Mouse (Mus musculus) layer of hippocampus, postnatal 36 days (tissue): ENCODE measurements around the gene Apobec4. TPM values are rescaled to one million over a fixed set of nuclear protein-coding genes. Genes with fewer than 3 reads are reported as not detected.
A peak's percentile ranks its signal among the peaks of the same experiment; 100 is the strongest.

ENCODE experiments used
- DNase-seq, 2 experiments: peaks; one replicate each; pipeline ENCODE4 v3.0.0; 2022
- total RNA-seq, 2 experiments: library from RNA; stranded (reverse); gene quantifications; 2 replicates each; pipeline ENCODE4 v1.2.3; 2021

Gene Apobec4
- total RNA-seq: not detected

DNA sequence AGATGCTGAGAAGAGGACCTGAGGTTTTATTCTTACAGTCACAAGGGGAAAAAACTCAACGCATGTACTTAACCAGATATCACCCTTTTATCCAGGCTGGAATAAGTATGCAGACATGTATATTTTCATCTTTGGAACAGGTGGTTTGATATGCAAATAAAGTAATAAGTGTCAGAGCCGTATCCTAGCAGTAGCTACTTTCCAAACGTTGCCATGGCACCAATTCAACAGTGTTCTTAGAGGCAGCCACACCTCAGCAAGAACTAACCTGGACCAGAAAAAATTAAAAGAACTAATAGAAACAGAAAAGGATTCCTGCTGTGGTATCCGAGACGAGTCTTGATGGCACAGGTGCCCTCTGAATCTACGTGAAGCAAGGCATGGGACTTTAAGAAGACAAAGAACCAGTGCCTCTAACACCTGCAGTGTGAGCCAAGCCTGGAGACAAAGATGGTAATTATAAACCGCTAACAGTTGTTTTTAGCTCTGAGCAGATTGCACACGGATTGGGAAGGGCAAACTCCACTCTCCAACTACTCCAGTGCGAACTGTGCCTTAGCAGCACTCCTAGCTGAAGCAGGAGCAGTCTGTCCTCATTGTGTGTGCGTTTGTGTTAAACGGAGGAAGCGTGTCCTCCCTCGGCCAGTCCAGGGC, at the start of gene Apobec4:
TSS of gene Apobec4 (plus strand) at position 240 of the 654 bp plus-strand sequence.
- peak in 1 of 2 experiments; percentile 32 for DNase-seq

DNA sequence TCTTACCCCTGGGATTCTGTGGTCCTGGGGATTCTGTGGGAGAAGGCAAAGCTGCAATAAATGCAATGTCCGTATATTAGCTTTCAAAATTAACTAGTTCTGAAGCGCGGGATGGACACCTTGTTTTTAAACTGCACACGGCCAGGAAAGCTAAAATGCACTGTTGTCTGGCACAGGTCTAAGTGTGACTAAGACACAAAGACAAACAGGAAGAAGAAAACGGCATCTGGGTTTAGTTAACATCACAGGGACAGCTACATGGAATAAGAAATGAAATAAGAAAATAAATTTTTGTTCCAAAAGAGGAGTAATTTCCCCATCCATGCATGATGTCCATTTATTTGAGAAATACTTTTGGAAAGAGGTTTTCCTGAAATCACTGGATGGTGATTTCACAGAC, 49.3 kb upstream of the Apobec4 start:
- DNase-seq: no peak

DNA sequence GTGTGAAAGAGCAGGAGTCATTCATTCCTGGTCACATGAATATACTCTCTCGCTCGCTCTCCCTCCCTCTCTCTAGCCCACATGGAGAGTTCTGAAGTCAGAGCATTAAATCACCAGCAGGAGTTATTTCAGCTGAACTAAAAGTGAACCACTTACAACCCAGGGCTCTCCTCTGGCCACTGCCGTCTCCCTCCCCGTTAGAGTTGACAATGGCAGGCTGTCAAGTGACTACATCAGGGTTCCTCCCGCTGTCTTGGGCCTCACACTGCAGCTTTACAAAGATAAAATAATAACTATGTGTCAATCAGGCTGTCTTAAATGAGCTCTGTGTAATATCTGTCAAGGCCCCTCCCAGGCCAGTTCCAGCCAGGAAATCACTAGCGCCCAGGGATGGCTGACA, 47.4 kb upstream of the Apobec4 start:
- DNase-seq: no peak

DNA sequence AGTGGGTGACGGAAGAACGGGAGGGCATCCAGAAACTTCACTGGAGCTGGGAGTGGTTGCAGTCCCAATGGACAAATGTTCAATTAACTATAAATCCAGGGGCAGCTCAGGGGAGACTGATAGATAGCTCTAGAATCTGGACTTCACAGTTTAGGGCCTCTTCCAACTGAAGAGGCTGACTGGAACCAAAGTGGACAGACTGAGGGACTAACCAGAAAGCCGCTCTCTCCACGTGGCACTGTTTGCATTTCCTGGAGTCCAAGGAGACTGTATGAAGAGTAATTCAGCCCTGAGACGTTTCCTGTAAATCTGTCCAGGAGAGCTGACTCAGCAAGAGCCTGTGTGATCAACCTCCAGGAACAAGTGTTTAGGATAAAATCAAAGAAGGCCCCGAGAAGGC, 46.4 kb upstream of the Apobec4 start:
- no peak for DNase-seq

DNA sequence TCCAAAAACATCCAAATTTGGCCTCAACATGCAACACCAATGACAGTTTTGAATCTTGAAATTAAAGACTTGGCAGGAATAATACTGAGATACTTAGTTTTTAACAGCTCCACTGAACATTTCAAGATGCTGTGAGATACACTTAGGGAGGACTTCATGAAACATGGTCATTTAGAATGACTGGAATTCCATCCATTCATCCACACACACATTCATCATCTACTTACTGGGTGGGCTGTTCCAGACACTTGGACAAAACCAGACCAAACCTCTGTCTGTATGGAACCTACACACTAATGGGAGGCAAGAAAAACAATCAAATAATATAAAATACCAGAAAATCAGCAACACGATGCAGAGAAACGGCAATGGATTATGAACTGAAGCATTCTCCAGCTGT, 42.8 kb upstream of the Apobec4 start:
- DNase-seq: no peak

DNA sequence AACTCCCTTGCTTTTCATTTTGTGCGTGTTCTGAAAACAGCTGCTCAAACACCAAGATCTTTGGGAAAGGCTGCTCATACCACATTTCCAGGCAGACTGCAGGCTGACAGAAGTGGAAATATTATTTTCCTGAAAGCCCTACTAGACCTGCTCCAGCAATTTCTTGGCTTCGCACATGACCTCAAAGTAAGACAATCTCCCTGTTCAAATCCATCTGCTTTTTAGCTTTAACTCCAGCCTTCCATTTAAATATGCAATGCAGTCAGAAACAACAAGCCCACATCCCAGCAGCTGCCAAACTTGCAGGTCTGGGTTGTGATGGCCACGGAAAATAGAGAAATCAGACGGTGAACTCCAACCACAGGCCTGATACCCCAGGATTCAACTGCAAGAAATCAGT, 39.3 kb upstream of the Apobec4 start:
- no peak for DNase-seq

DNA sequence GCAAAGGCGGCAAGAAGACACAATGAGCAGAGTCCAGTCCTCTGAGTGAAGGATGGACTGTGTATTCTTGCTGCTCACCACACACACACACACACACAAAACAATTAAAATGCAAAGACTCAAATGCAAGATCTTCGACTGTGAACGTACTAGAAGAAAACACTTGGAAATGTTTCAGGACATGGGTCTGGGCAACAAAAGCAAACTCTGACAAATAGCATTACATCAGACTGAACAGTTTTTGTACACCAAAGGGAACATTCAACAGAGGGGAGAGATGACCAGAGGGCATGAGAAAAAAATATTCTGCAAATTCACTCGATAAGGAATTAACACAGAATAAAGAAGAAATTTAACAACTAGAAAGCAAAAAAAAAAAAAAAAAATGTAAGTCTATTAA, 36.4 kb upstream of the Apobec4 start:
- no peak for DNase-seq

DNA sequence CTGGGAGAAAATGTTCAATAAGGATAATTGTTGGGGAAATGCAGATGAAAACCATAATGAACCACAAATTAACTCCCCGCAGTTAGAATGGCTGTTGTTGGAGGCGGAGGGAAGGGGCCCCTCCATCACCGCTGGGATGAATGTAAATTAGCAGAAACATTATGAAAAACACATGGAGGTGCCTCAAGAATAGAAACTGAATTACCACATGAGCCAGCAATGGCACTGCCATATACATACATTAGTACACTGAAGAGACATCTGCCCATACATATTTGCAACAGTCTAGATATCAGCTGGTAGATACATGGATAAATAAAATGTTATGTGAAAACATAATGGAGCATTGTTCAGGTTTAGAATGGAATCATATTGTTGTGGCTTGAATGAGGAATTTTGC, 35.9 kb upstream of the Apobec4 start:
- DNase-seq: no peak

DNA sequence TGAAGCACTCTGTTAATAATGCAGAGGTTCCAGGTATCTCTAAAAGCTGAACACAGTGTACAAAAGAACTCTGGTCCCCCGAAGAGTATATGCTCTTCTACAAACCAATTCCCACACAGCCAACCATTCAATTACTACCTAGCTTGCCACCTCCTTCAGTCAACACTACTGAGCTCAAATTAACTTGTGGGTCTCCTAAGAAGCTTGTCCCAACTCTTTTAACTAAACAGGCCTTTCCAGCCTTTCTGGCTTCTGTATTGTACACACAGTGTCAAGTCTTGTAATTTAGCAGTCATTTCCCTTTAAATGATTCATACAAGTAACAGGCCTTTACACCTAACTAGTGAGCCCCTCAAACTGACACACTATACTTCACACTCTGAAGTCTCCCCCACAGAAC, 33.0 kb upstream of the Apobec4 start:
- DNase-seq: no peak

DNA sequence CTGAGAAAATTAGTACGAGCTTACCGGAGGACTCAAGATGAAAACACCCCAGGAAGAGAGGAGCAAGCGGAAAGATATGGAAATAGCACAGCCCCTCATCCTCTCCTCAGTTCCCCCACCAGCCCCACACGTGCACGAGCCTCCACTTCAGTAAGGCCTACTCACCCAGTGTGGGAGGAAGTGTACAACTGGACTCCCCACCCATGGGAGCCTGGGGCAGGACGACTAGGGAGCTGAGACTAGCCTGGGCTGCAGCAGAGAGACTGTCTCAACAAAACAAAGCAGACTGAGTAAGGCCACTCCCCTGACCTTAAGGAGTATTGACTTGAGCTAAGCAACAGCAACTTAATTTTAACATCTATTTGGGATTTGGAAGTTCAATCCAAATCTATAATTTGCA, 32.2 kb upstream of the Apobec4 start:
- DNase-seq: no peak

DNA sequence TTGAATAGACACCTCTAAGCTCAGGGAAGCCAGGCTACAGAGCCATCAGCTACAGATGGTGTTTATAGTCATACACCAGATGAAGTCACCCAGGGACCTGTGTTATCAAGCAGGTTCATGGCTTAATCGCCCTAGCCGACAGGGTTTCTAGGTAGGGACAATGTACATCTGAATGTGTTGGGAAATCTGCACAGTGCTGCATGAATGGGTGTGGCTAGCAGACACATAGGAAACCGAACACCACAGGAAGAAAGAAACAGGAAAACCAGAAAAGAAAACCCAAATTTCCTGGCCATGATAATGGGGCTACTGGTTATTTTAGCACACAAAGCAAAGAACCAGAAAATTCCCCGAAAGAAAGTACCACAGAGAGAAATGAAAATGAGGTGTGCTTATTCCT, 29.4 kb upstream of the Apobec4 start:
- DNase-seq: no peak

DNA sequence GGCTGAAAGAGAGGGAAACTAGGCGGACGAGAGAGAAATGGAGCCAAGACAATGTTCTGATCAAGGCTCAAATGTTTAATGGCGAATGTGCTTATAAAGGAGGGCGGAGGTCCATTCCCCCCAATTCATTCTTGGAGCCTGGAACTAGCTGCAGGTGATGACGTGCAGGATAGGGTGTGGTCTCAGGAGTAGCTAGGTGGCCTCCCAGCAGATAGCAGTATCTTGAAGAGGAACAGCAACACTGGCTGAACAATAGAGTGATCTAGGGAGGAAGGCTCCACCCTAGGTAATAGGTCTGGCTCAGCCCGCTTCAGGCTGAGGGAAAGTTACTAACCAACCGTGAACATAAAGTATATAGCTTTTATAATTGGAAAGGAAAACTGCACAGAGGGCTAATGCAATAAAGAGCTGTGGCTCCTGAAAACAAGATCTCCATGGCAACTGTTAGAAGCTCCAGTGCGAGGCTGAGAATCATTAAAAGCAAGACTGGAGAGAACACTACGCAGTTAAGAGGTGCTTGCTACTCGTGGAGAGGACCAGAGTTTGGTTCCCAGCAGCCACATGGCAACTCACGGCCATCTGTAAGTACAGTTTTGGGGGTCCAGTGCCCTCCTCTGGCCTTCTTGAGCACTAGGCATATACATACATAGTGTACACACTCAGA, 28.7 kb upstream of the Apobec4 start:
- DNase-seq: no peak

DNA sequence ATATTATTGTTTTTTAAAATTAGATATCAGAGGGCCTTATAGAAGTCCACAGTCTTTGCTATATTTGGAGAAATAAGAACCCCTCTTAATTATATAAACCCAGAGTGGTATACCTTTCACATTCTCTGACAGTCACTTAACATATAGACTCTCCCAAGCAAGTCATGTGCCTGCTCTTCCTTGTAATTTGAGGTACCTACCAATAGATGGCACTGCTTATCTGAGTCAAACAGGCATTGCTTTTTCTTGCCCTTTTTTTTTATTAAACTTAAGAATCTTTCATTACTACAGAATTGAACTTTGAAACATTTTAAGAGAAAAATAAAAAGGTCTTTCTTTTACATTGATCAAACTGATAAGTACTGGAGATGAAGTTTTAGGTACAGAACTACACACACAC, 26.1 kb upstream of the Apobec4 start:
- no peak for DNase-seq

DNA sequence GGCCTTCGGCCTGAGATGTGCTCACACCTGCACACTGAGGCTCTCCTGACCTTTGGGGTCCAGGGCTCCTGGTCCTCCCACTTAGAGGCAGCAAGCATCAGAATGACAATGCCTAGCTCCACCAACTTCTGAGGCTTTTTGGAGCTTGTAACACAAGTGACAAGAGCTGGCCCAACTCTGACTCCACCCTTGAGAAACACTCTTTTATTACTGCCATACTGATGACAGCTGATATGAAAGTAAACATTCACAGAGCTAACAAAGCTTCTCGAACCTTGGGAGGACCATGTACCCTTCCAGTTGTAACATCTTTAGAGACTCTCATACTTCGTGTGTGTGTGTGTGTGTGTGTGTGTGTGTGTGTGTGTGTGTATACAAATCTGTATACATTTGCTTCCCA, 24.3 kb upstream of the Apobec4 start:
- no peak for DNase-seq

DNA sequence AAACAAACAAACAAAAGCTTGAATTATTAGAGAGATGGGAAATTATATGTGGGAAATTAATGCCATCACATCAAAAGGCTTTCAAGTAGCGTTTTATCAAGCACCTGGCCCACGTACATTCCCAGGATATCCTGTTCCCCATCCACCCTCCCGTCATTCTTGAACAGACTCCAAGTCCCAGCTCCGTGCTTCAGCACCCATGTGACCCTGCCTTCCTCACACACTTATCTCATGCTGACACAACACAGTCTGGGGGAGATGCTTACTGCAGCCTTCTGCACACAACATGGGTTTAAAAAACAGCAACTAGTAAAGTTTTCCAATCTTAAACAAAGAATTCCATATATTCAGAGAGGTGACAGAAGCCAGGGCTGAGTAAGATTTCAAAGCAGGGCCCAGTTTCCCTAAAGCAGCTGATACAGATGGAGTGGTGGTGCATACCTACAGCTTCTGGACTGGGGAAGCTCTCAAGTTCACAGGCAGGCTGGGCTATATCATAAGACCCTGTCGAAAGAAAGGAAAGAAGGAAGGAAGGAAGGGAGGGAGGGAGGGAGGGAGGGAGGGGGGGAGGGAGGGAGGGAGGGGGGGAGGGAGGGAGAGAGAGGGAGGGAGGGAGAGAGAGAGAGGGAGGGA, 22.6 kb upstream of the Apobec4 start:
- no peak for DNase-seq

DNA sequence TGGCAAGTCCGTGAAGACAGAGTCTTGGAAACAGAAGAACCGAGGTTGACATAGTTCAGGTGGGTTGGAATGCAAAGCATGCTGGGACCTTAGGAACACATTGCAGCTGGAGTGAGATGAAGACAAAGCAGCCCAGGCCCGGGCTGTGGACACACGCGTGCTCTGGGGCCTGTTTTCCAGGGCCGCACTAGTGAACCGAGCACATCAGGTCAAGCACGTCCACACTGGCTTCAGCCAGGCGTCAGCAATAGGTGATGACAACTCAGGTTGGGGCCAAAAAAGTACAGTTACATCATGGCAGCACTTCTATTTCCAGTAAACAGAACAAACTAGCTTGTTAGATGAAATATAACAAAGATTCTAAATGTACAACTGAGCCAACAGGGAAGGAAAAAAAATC, 11.6 kb upstream of the Apobec4 start:
- no peak for DNase-seq

DNA sequence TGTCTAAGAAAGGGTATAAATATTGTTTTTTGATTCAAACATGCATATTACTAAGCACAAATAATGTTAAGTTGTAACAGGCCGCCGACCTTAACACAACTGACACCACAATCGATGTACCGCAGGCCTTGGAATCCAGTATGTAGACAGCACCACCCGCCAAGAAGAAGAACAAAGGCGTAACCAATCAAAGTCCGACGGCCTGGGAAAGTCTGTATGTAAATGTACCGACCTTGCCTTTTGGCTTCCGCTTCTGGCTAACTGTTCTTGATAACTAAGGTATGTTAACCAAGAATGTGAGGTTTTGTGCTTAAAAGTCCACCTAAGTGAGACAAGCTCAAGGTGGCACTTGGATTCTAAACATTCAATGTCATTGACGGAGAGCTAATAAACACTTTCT, 11.0 kb upstream of the Apobec4 start:
- DNase-seq: no peak

DNA sequence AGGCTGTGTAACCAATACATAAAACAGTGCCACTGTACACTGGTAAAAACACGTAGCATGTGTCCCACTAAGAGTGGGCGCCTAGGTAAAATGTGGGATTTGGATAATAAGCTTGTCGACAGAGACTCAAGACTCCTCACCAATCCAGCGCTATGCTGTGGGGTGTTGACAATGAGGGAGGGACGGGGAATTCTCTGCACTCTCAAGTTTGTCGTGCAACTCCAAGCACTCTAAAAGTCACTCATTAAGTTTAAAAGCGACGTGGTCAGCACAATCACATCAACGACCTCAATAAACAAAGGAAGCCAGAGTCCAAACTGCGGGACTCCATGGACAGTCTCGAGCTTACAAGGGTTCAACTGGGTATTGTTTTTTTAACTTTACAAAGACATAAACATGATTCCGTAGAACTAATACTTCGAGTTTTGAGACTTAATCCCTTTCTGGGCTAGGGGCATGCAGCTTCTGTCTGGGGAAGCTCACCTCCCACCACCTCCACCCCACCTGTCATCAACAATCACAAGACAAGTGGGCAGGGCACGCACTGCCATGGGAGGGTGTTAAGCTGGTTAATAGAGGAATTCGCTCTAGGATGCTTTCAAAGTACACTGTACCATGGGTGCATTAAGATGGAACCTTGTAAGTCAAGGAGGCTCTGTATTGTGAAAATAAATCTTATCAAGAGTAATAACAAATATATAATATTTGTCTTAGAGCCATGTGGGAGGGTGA, 7.1 kb upstream of the Apobec4 start:
- no peak for DNase-seq

DNA sequence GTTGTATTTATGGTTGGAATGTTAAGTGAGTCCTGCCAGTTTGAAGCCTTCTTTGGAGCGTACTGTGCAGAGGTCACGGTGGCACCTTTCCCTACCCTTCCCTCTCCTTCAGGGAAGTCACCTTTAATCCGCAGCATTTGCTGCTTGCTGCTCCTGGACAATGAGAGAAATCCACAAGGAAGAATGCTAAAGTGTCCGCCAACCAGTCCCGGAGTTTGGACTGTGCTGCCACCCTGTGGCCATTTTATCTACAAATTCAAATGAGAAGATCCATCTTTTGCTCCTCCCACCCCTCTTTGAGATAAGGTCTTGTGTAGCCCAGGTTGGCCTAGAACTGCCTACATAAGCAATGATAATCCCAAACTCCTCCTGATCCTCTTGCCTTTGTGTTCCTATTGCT, 3.9 kb upstream of the Apobec4 start:
- peak; percentile 72 to 81 for DNase-seq

DNA sequence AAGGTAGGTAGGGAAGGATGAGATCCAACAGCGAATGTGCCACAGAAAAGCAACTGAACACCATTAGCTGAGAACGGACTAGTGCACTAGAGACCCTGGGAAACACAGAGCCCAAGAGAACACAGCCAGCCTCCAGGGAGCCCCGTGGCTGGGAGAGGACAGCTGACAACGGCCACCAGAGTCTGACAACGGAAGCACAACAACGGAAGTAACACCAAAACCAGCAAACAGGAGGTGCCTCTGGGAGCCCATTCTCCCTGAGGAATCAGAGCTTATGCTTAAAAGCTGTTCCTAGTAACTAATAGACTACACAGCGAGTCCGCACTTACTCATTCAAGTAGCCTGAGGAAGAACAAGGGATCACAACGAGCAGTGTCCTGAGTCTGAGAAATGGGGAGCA, 1.1 kb upstream of the Apobec4 start:
- DNase-seq: no peak

DNA sequence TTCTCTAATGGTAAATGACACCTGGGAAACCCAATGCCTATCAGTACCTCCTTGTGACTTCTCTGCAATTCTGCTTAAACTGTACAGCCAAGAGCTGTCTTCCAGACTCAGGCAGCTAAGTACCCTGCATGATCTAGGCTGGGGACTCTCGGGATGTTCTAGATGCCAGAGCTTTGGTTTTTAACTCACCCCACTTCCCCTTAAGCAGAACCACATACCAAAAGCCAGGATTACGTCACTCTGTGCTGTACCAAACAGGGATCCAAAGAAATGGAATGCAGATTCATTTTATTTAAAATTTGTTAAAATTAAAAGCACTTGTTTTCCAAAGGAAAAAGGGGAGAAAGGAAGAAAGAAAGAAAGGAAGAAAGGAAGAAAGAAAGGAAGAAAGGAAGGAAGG, 11.4 kb downstream of the Apobec4 start:
- DNase-seq: no peak

DNA sequence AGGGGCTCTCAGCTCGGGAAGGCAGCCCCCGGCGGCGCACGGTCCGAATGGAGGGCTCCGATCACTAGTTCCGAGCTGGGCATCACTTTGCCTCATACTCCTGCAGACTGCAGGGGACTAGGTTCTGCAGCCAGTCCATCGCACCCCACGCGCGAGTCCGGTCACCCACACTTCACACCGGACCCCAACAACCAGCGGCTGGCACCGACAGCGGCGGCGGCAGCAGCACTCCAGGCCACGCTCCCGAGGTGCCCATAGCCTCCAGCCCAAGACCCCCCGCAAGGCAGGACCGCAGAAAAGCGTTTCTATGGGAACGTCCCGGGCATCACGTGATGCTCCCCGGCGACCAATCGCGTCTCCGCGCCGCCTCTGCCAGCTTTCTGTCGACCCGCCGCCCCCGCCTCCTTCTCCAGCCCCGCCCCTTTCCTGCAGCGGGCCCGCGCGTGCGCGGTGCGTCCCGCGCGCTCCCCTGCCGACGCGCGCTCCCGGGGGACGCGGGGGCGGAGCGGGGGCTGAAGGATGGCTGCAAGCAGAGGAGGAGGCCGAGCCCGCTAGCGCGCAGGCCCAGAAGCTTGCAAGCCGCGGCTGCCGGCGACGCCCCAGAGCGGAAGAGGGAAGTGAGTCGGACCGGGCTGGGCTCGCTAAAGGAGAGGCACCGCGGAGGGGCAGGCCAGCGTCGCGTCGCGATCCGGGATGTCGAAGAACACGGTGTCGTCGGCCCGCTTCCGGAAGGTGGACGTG, 15.9 kb downstream of the Apobec4 start, which contains the start of the genes Rgl1 and Arpc5:
TSS of gene Rgl1 (minus strand) at position 320 of the 741 bp plus-strand sequence.
TSS of gene Arpc5 (plus strand) at position 511 of the 741 bp plus-strand sequence.
- DNase-seq: peak; percentile 97 to 98
